Mouse (Mus musculus): ENCODE results near the gene Gnai1. TPM values are rescaled to one million over a fixed set of nuclear protein-coding genes. Genes with fewer than 3 reads are reported as not detected.

The Gnai1 gene
- polyA plus RNA-seq, 1 experiment, result not detected

DNA sequence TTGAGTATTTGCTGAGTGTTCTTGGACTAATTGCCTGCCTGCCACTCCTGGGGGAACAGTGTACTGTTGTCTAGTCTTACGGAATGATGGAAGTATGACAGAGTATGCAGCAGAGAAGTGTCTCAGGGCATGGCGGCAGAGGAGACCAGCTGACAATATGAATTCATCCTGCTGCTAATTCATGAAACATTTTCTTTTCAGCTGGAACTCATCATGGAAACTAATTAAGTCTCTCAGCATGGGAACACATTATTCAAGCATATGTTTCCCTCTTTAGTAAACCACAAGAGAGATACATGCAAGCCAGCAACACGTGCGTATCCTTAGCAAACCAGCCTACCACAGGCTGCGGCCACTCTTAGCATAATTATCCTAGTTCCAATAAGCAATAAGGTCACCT, 67.4 kb downstream of the Gnai1 start:
- Histone ChIP-seq H3K4me1 (ENCODE audit: control insufficient read depth, insufficient read depth, low read length) (no peaks in the 10 kb centered on the region), H3K27ac (ENCODE audit: insufficient read depth, low read depth, low read length) (no peak overlapping the region), H3K4me3 (ENCODE audit: insufficient read depth, low read length) (no peak overlapping the region)
- no peak for TF ChIP-seq CTCF (IDR thresholded peaks at IDR 0.05; ENCODE audit: low read depth, low read length)
- no peak for TF ChIP-seq POLR2A (IDR thresholded peaks at IDR 0.05; ENCODE audit: borderline replicate concordance, low read depth, low read length)

DNA sequence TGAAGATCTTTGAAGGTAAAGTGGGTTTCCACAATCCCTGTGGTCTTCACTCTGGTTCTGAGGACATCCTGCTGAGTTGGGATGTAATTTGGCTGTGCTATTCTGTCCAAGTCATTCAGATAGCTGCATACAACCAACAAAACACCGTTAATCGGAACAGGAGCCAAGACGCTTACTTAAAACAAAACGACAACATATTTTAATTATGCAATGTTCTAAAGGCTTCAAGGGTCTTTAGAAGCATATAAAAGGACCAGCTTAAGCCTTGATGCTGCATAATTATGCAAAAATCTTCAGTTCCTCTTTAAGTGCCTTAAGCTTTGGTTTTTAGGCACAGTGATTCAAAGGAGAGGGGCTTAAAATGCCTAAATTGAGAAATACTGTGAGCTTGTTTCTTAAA, 70.6 kb downstream of the Gnai1 start:
- Histone ChIP-seq H3K27ac (ENCODE audit: insufficient read depth, low read depth, low read length) (no peak overlapping the region), H3K4me3 (ENCODE audit: insufficient read depth, low read length) (no peak overlapping the region), H3K4me1 (ENCODE audit: control insufficient read depth, insufficient read depth, low read length) (no peaks in the 10 kb centered on the region)
- TF ChIP-seq POLR2A (IDR thresholded peaks at IDR 0.05; ENCODE audit: borderline replicate concordance, low read depth, low read length) (no peak), CTCF (IDR thresholded peaks at IDR 0.05; ENCODE audit: low read depth, low read length) (no peak)

DNA sequence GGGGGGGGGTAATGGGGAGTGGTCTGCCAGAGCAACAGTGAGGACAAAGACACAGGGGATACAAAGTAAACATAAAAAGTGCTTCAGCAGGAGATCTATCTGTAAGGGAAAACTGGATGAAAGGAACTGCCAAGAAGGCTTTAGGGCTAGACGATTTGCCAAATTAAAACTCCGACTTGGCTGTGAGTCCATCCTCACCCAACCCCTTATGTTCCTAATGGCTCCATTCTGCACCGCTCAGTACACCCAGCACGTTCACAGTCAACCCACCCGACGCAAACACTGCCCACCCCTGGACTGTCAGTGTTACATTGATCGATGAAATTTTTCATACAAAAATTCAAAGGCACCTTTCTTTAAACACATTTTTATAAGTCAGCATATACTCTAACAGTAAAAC, 71.5 kb downstream of the Gnai1 start:
- no peak overlapping the region for H3K4me3 ChIP-seq (ENCODE audit: insufficient read depth, low read length)
- H3K27ac ChIP-seq (ENCODE audit: insufficient read depth, low read depth, low read length), result no peak overlapping the region
- TF ChIP-seq CTCF (IDR thresholded peaks at IDR 0.05; ENCODE audit: low read depth, low read length) (no peak), POLR2A (IDR thresholded peaks at IDR 0.05; ENCODE audit: borderline replicate concordance, low read depth, low read length) (no peak)
- no peaks in the 10 kb centered on the region for H3K4me1 ChIP-seq (ENCODE audit: control insufficient read depth, insufficient read depth, low read length)

DNA sequence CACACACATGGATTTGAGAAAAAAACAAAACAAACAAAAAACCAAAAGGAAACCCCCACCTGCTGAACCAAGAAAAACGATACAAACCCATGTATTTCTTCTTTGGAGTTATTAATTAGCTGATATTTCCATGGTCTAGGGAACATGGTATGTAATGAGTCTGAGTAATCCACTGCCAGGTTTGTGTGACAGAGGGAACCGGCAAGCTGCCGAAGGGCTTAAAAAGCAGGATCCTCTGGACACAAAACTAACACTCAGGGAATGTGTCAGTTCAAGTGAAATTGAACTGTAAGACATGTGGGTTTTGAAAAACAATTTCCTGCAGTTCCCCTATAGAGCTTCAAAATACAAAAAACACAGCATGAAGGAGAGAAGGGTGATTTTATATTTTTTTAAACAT, 72.1 kb downstream of the Gnai1 start:
- no peak overlapping the region for H3K4me3 ChIP-seq (ENCODE audit: insufficient read depth, low read length)
- no peak overlapping the region for H3K27ac ChIP-seq (ENCODE audit: insufficient read depth, low read depth, low read length)
- no peaks in the 10 kb centered on the region for H3K4me1 ChIP-seq (ENCODE audit: control insufficient read depth, insufficient read depth, low read length)
- no peak for TF ChIP-seq POLR2A (IDR thresholded peaks at IDR 0.05; ENCODE audit: borderline replicate concordance, low read depth, low read length)
- TF ChIP-seq CTCF (IDR thresholded peaks at IDR 0.05; ENCODE audit: low read depth, low read length), result no peak

DNA sequence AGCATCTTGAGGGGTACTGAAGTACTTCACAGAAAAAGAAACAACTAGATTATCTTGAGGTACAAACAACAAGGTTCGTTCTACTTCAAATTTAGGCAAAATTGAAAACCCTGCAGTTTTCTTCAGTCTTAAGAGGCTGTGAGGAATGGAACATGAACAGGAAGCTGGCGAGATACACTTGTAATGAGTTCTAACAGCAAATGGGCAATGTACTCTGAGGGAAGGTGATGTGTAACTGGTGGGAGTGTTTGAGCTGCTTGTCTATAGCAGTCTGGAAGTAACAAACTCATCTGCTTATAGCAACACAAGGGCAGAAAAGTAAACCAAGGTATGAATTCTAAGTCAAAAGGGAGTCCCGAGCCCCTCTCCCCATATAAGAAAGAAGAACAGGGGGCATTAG, 78.1 kb downstream of the Gnai1 start:
- Histone ChIP-seq H3K27ac (ENCODE audit: insufficient read depth, low read depth, low read length) (no peak overlapping the region), H3K4me1 (ENCODE audit: control insufficient read depth, insufficient read depth, low read length) (no peaks in the 10 kb centered on the region), H3K4me3 (ENCODE audit: insufficient read depth, low read length) (no peak overlapping the region)
- no peak for TF ChIP-seq POLR2A (IDR thresholded peaks at IDR 0.05; ENCODE audit: borderline replicate concordance, low read depth, low read length)

DNA sequence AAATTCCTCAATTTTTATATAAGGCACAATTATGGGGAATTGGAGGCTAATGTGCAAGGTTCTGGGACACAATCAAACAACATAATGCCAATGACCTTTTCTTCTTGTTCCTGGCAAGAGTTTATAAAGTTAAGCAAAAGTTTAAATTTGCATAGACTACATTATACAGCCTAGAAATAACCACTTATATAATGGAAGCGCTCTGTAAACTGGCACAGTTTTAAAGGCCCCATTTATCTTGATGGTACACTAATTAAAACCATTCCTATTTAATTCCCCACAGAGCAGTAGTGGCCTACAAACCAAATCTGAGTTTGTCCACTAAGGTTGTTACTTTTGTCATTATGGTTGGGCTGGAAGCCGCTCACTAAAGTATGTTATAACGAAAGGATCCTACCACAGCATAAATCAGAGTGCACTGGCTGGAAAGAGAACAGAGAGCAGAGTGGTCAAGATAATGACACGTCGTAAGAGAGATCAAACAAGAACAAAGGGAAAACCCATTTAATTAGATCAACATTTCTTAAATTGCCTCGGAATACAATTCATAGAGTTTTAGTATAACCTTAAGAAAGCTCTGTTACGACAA, 85.7 kb downstream of the Gnai1 start:
- Histone ChIP-seq H3K4me1 (ENCODE audit: control insufficient read depth, insufficient read depth, low read length) (no peaks in the 10 kb centered on the region), H3K27ac (ENCODE audit: insufficient read depth, low read depth, low read length) (no peak overlapping the region), H3K4me3 (ENCODE audit: insufficient read depth, low read length) (no peak overlapping the region)
- TF ChIP-seq POLR2A (IDR thresholded peaks at IDR 0.05; ENCODE audit: borderline replicate concordance, low read depth, low read length), result no peak

DNA sequence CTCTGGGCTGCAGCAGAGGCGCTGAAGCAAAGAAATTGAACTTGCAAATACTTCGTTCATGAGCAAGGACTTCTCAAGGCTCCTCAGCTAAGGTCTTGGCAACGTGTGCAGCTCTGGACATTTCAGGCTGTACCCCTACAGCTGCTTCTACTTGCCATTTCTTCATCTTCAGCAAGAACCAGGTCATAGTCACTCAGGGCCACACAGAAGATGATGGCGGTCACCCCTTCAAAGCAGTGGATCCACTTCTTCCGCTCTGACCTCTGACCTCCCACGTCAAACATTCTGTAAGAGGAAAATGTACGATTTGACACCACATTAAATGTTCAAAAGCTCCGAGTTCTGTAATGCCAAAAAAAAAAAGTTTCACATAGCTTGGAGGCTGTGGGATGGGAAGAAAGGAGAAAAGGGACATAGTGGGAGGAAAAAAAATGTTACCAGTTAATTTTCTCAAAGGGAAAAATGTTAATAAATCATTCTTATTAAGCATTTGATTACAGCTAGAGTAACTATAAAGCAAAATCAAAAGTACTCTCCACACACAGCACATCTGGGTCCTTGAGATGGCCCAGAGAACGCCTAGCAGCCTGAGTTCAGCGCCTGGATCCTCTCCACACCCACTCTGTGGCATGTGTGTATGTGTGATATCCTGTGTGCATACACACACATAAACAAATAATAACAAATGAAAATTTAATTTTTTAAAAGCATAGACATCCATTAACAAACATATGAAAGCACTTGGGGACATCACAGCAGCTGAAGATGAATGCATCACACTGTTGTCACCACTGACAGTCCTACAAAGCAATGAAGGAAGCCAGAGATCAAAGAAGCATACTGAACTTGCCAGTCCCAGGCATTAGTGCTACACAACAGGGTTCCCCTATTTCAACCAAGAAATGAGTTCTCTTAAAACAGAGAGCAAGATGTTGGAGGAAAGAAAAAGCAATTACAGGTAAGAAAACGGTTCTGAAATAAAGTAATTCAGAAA, 86.6 kb downstream of the Gnai1 start:
- Histone ChIP-seq H3K27ac (ENCODE audit: insufficient read depth, low read depth, low read length) (no peak overlapping the region), H3K4me3 (ENCODE audit: insufficient read depth, low read length) (no peak overlapping the region), H3K4me1 (ENCODE audit: control insufficient read depth, insufficient read depth, low read length) (no peaks in the 10 kb centered on the region)
- TF ChIP-seq CTCF (IDR thresholded peaks at IDR 0.05; ENCODE audit: low read depth, low read length), result no peak
- no peak for TF ChIP-seq POLR2A (IDR thresholded peaks at IDR 0.05; ENCODE audit: borderline replicate concordance, low read depth, low read length)

DNA sequence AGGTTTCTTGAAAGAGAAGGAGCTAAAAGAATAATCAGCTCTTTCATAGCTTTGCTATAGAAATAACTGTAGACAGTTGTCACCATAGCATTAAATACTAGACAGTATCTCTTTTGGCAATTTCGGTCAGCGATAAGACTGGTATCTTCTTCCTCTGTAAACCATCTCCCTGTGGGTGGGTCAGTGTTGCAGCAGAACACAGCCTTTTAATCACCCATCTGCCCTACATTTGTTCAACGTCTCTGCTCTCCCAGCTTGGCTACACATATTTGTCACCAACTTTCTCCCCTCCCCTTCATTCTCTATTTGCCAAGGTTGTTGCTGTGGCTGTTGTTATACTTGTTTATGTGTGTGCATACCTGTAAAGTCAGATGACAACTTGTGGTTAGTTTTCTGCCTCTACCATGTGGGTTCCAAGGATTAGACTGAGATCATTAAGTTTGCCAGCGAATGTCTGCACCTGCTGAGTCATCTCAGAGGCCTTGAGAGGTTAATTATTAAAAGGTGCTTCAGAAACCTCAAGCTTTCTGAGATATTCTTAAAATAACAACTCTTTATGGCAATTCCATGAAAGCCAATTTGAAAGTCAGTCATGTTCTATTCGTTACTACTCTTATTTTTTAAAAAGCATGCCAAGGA, 109.7 kb downstream of the Gnai1 start:
- H3K27ac ChIP-seq (ENCODE audit: insufficient read depth, low read depth, low read length), result no peak overlapping the region
- no peaks in the 10 kb centered on the region for H3K4me1 ChIP-seq (ENCODE audit: control insufficient read depth, insufficient read depth, low read length)
- no peak for TF ChIP-seq POLR2A (IDR thresholded peaks at IDR 0.05; ENCODE audit: borderline replicate concordance, low read depth, low read length)
- no peak for TF ChIP-seq CTCF (IDR thresholded peaks at IDR 0.05; ENCODE audit: low read depth, low read length)
- H3K4me3 ChIP-seq (ENCODE audit: insufficient read depth, low read length), result no peak overlapping the region

DNA sequence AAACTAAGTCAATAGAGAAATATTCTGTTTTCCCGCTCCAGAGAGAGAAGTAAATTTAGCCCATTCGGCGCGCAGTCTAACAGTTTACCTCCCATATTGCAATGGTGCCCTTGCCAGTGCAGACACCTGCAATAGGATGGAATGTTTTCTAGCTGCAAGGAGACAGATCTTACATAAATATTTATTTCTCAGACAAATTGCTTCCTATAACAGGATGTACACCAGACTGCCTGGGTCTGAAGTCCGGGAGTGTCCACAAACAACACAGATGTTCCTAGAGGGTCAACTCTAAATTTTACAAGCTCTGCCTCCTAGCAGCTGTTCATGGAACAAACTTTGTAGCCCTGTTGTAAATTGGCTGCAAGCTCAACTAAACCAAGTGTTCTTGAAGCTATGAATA, 111.0 kb downstream of the Gnai1 start:
- TF ChIP-seq CTCF (IDR thresholded peaks at IDR 0.05; ENCODE audit: low read depth, low read length) (no peak), POLR2A (IDR thresholded peaks at IDR 0.05; ENCODE audit: borderline replicate concordance, low read depth, low read length) (no peak)
- no peak overlapping the region for H3K27ac ChIP-seq (ENCODE audit: insufficient read depth, low read depth, low read length)
- no peak overlapping the region for H3K4me3 ChIP-seq (ENCODE audit: insufficient read depth, low read length)
- no peaks in the 10 kb centered on the region for H3K4me1 ChIP-seq (ENCODE audit: control insufficient read depth, insufficient read depth, low read length)

DNA sequence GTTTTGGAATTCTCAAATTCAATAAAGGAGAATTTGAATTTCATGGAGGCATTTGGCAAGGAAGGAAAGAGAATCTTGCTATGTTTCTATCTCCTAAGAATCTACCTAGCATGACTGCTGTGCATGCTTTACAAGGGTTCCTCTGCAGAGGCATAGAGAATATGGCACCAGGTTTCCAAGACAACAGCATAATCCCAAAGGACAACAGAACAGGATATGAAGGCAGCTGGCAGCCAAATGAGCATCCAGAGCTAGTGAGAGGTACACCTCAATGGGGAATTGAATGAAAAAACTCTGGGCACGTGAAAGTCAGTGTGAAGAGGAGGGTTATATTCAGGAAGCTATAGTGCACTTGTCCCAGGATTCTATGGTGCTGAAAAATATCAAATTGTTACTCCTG, 130.8 kb downstream of the Gnai1 start:
- no peaks in the 10 kb centered on the region for H3K4me1 ChIP-seq (ENCODE audit: control insufficient read depth, insufficient read depth, low read length)
- TF ChIP-seq CTCF (IDR thresholded peaks at IDR 0.05; ENCODE audit: low read depth, low read length) (no peak), POLR2A (IDR thresholded peaks at IDR 0.05; ENCODE audit: borderline replicate concordance, low read depth, low read length) (no peak)
- H3K4me3 ChIP-seq (ENCODE audit: insufficient read depth, low read length), result no peak overlapping the region
- H3K27ac ChIP-seq (ENCODE audit: insufficient read depth, low read depth, low read length), result no peak overlapping the region
